Mouse (Mus musculus) stomach, postnatal 0 days (tissue): ENCODE data around the gene Rtf1.

Experiments used
- CTCF ChIP-seq: IDR thresholded peaks from 2 replicates; pipeline ENCODE4 v1.5.1; 2016; ENCODE audit warnings: antibody characterized with exemption, low read depth, mild to moderate bottlenecking, moderate library complexity
- EP300 ChIP-seq: optimal IDR thresholded peaks from 2 replicates; pipeline ENCODE3; 2016; ENCODE audit warnings: antibody characterized with exemption

DNA sequence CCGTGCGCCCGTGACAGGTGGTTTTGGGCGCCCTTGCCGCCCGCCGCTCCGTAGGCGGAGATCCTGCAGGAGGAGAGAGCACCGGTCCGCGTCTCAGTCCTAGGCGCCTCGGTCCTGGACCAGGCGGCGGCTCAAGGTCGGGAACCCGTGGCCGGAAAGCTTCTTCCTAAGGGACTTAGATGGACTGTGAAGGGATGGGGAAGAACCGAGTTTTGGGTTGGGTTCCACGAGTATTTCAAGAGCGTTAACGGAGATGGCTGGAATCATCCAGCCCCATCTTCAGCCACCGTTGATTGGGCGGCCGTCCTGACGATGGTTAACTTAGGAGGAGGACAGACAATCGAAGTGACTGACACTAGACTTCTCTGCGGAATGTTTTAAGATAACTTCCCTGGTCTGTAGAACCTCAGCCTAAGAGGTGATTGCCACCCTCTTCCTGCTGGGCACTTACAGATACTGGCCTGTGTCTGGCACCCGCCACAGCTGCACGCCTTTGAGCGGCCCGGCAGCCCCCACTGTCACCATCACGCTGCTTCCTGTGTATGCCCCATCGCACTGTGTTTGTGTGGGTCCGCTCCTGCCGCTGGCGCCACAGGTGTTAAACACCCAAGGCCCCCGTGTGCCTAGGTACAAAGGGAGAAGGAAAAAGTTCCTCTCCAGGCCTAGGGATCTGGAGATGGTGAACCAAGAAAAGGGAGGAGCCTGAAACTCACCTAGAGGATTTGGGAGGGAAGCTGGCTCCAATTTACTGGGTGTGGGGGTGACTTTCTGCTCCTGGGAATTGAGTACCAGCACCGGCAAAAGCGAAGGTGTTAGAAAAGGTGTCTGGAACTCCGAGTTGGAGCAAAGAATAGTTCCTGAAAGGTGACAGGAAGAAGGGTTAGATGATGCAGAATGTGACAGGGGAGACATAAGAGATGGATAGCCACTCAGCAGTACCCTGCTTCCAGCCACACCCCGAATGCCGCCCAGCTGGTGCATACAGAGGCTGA, 84.3 kb downstream of the Rtf1 start:
- TF ChIP-seq CTCF (no peak), EP300 (no peak)
